Mouse (Mus musculus) forebrain, embryonic 16.5 days (tissue): ENCODE measurements around the gene Atxn1l. TPM values are rescaled to one million over a fixed set of nuclear protein-coding genes. Genes with fewer than 3 reads are reported as not detected.
"Not testable (repeated sequence)": the region's sequence is repeated elsewhere in the genome, so short reads cannot be mapped to it uniquely, and the experiment has no call there.

Experiments used
- ATAC-seq: fragments of 200-750 bp; cut with Nextera tagmentation; 2 replicates; pipeline ENCODE4 v1.8.0; 2017; ENCODE audit warnings: mild to moderate bottlenecking, moderate library complexity
- H3K27ac ChIP-seq: fragments of 300-500 bp; sonication (generic); 2 replicates; pipeline ENCODE4 v1.5.1; 2014; ENCODE audit warnings: low read length, control low read depth
- H3K27me3 ChIP-seq: fragments of 300-500 bp; sonication (generic); replicated peaks from 2 replicates; pipeline ENCODE4 v1.6.1; 2014; ENCODE audit warnings: low read length; ENCODE audit not compliant: control insufficient read depth, insufficient read depth
- H3K36me3 ChIP-seq: fragments of 300-500 bp; sonication (generic); 2 replicates; pipeline ENCODE4 v1.6.1; 2014; ENCODE audit not compliant: control insufficient read depth, insufficient read depth
- H3K4me1 ChIP-seq: fragments of 300-500 bp; sonication (generic); replicated peaks from 2 replicates; pipeline ENCODE4 v1.6.1; 2014; ENCODE audit warnings: low read length; ENCODE audit not compliant: control insufficient read depth, insufficient read depth
- H3K4me2 ChIP-seq: fragments of 300-500 bp; sonication (generic); 2 replicates; pipeline ENCODE4 v1.6.1; 2014; ENCODE audit warnings: mild to moderate bottlenecking, low read length, control low read depth
- H3K4me3 ChIP-seq: fragments of 300-500 bp; sonication (generic); replicated peaks from 2 replicates; pipeline ENCODE4 v1.5.1; 2014; ENCODE audit warnings: mild to moderate bottlenecking, low read length, control low read depth
- H3K9ac ChIP-seq: fragments of 300-500 bp; sonication (generic); replicated peaks from 2 replicates; pipeline ENCODE4 v1.6.1; 2014; ENCODE audit warnings: low read depth, low read length, control low read depth
- H3K9me3 ChIP-seq: fragments of 300-500 bp; sonication (generic); 2 replicates; pipeline ENCODE4 v1.6.1; 2016; ENCODE audit warnings: low read length; ENCODE audit not compliant: control insufficient read depth
- WGBS: fragments of 180-500 bp; shearing (Covaris S2); extraction: QIAGEN DNeasy Blood & Tissue Kit; methylation state at CpG from one replicate; pipeline ENCODE4 v1.1.7; 2014; 5-methylcytosine and 5-hydroxymethylcytosine counted together
- polyA plus RNA-seq: library from polyadenylated mRNA; unstranded; fragments of >200 nt; fragmentation: Nextera tagmentation; extraction: Ambion mirVana; gene quantifications from 2 replicates; pipeline ENCODE4 v1.2.1, GENCODE M21; 2015

The Atxn1l gene
- polyA plus RNA-seq, 1 experiment from 2014 or later: 4.4 TPM

GRCm38 (mm10) chr8:109764031-109764430 is 26.5 kb upstream of the Atxn1l start:
- H3K9me3 ChIP-seq: no peaks in the 10 kb centered on the region; the same call in 1 of the 2 replicates
- no peak overlapping the region for H3K4me2 ChIP-seq
- H3K4me1 ChIP-seq: no peaks in the 10 kb centered on the region
- no peak overlapping the region for H3K27ac ChIP-seq
- no peaks in the 10 kb centered on the region for H3K36me3 ChIP-seq
- ATAC-seq: no peak
- no peak overlapping the region for H3K9ac ChIP-seq
- WGBS: 93% methylated on average over 6 of the region's 6 CpGs
- H3K27me3 ChIP-seq: no peaks in the 10 kb centered on the region
- H3K4me3 ChIP-seq: no peak overlapping the region

GRCm38 (mm10) chr8:109760221-109760620 is 22.7 kb upstream of the Atxn1l start:
- H3K27me3 ChIP-seq: no peaks in the 10 kb centered on the region
- no peaks in the 10 kb centered on the region for H3K36me3 ChIP-seq
- no peak overlapping the region for H3K4me3 ChIP-seq
- H3K4me2 ChIP-seq: no peak overlapping the region
- H3K9me3 ChIP-seq: no peaks in the 10 kb centered on the region; the same call in 1 of the 2 replicates
- WGBS: 44% methylated on average over 1 of the region's 1 CpGs
- ATAC-seq: no peak
- no peaks in the 10 kb centered on the region for H3K4me1 ChIP-seq
- H3K27ac ChIP-seq: no peak overlapping the region
- no peak overlapping the region for H3K9ac ChIP-seq

- no peak for ATAC-seq
- 92% methylated on average over 7 of the region's 7 CpGs for WGBS
- no peaks in the 10 kb centered on the region for H3K4me1 ChIP-seq
These were observed 21.9 kb upstream of the Atxn1l start for GRCm38 (mm10) chr8:109759426-109759825.

GRCm38 (mm10) chr8:109756849-109757248 is 19.3 kb upstream of the Atxn1l start:
- no peak overlapping the region for H3K9ac ChIP-seq
- H3K27ac ChIP-seq: no peak overlapping the region
- no peaks in the 10 kb centered on the region for H3K9me3 ChIP-seq
- no peak overlapping the region for H3K4me3 ChIP-seq
- H3K36me3 ChIP-seq: no peaks in the 10 kb centered on the region
- ATAC-seq: no peak
- no peaks in the 10 kb centered on the region for H3K4me1 ChIP-seq
- no peaks in the 10 kb centered on the region for H3K27me3 ChIP-seq
- 71% methylated on average over 3 of the region's 3 CpGs for WGBS
- H3K4me2 ChIP-seq: no peak overlapping the region

More at GRCm38 (mm10) chr8:109759426-109759825, 21.9 kb upstream of the Atxn1l start:
- no peak overlapping the region for H3K4me3 ChIP-seq
- H3K4me2 ChIP-seq: no peak overlapping the region
- H3K27me3 ChIP-seq: no peaks in the 10 kb centered on the region
- no peak overlapping the region for H3K9ac ChIP-seq
- H3K27ac ChIP-seq: no peak overlapping the region
- no peaks in the 10 kb centered on the region; the same call in 1 of the 2 replicates for H3K9me3 ChIP-seq
- H3K36me3 ChIP-seq: no peaks in the 10 kb centered on the region

GRCm38 (mm10) chr8:109755554-109755953 is 18.0 kb upstream of the Atxn1l start:
- H3K27ac ChIP-seq, H3K4me2 ChIP-seq, H3K9me3 ChIP-seq, ATAC-seq, H3K4me1 ChIP-seq, H3K4me3 ChIP-seq, H3K36me3 ChIP-seq, H3K27me3 ChIP-seq, H3K9ac ChIP-seq: not testable (repeated sequence)
- 80% methylated on average over 4 of the region's 4 CpGs for WGBS

GRCm38 (mm10) chr8:109754696-109755095 is 17.2 kb upstream of the Atxn1l start:
- Histone ChIP-seq H3K4me3 (no peak overlapping the region), H3K27me3 (no peaks in the 10 kb centered on the region), H3K4me1 (no peaks in the 10 kb centered on the region), H3K36me3 (no peaks in the 10 kb centered on the region), H3K27ac (no peak overlapping the region), H3K9ac (no peak overlapping the region), H3K9me3 (no peaks in the 10 kb centered on the region), H3K4me2 (no peak overlapping the region)
- no peak for ATAC-seq
- WGBS: 93% methylated on average over 8 of the region's 8 CpGs

- Histone ChIP-seq H3K4me3 (no peak overlapping the region), H3K36me3 (no peaks in the 10 kb centered on the region), H3K9ac (no peak overlapping the region), H3K4me2 (no peak overlapping the region), H3K9me3 (no peaks in the 10 kb centered on the region), H3K27ac (no peak overlapping the region), H3K27me3 (no peaks in the 10 kb centered on the region), H3K4me1 (no peaks in the 10 kb centered on the region)
- WGBS: 91% methylated on average over 20 of the region's 20 CpGs
- no peak for ATAC-seq
These were observed 14.4 kb upstream of the Atxn1l start for GRCm38 (mm10) chr8:109751731-109752485.

- Histone ChIP-seq H3K4me2 (no peak overlapping the region), H3K9me3 (no peaks in the 10 kb centered on the region), H3K27me3 (no peaks in the 10 kb centered on the region), H3K9ac (no peak overlapping the region), H3K36me3 (no peaks in the 10 kb centered on the region), H3K4me1 (no peaks in the 10 kb centered on the region), H3K4me3 (no peak overlapping the region), H3K27ac (no peak overlapping the region)
- WGBS: 84% methylated on average over 12 of the region's 12 CpGs
- ATAC-seq: no peak
These were observed 13.2 kb upstream of the Atxn1l start for GRCm38 (mm10) chr8:109750699-109751098.

GRCm38 (mm10) chr8:109750274-109750673 is 12.7 kb upstream of the Atxn1l start:
- Histone ChIP-seq H3K9me3 (no peaks in the 10 kb centered on the region), H3K9ac (no peak overlapping the region), H3K36me3 (no peaks in the 10 kb centered on the region), H3K4me1 (no peaks in the 10 kb centered on the region), H3K4me3 (no peak overlapping the region), H3K4me2 (no peak overlapping the region), H3K27ac (no peak overlapping the region), H3K27me3 (no peaks in the 10 kb centered on the region)
- no peak for ATAC-seq
- WGBS: 63% methylated on average over 5 of the region's 5 CpGs
